In genomic region chr16:3241939-3242338, GRCm38 (mm10) we compare ENCODE assay signal across 8 mouse cellular contexts.
"Had no signal": no experiment of that assay in that cellular context is flagged by ENCODE, and none has a peak within 500 bp of the region (broad histone marks: within the 10 kb centered on the region; RNA-seq: fewer than 3 reads in every experiment).

No protein-coding gene starts in this region.

- DNase-seq: liver, postnatal 0 days; lung, adult 2 months; lung, postnatal 14 days; lung, postnatal 36 days; right cerebral cortex, postnatal 14 days; thymus, adult 18-20 months; thymus, postnatal 14 days; thymus, postnatal 36 days had no signal
